Mouse (Mus musculus) liver, embryonic 11.5 days (tissue): Measurements from ENCODE around the gene Mettl21c. TPM values are rescaled to one million over a fixed set of nuclear protein-coding genes. Genes with fewer than 3 reads are reported as not detected.

Experiments used
- ATAC-seq: fragments of 200-750 bp; cut with Nextera tagmentation; replicated peaks from 2 replicates; pipeline ENCODE4 v1.8.0; 2017; ENCODE audit warnings: moderate number of reproducible peaks, mild to moderate bottlenecking, moderate TSS enrichment, moderate library complexity; ENCODE audit not compliant: low FRiP score
- DNase-seq: peaks from one replicate; pipeline ENCODE4 v3.0.0-alpha.2; 2017; ENCODE audit warnings: low spot score
- H3K27ac ChIP-seq: fragments of 300-500 bp; sonication (generic); 2 replicates; pipeline ENCODE4 v1.5.1; 2014; ENCODE audit warnings: mild to moderate bottlenecking, low read depth, low read length, control low read depth
- H3K27me3 ChIP-seq: fragments of 300-500 bp; sonication (generic); replicated peaks from 2 replicates; pipeline ENCODE4 v1.6.1; 2014; ENCODE audit warnings: low read length, mixed read lengths; ENCODE audit not compliant: control insufficient read depth, insufficient read depth
- H3K36me3 ChIP-seq: fragments of 300-500 bp; sonication (generic); 2 replicates; pipeline ENCODE4 v1.6.1; 2014; ENCODE audit warnings: mild to moderate bottlenecking, low read length, moderate library complexity, mixed read lengths; ENCODE audit not compliant: control insufficient read depth, insufficient read depth
- H3K4me1 ChIP-seq: fragments of 300-500 bp; sonication (generic); replicated peaks from 2 replicates; pipeline ENCODE4 v1.6.1; 2014; ENCODE audit warnings: low read length, mixed read lengths; ENCODE audit not compliant: control insufficient read depth, insufficient read depth
- H3K4me2 ChIP-seq: fragments of 300-500 bp; sonication (generic); 2 replicates; pipeline ENCODE4 v1.6.1; 2014; ENCODE audit warnings: mild to moderate bottlenecking, control low read depth, moderate library complexity
- H3K4me3 ChIP-seq: fragments of 300-500 bp; sonication (generic); 2 replicates; pipeline ENCODE4 v1.5.1; 2014; ENCODE audit warnings: low read depth, low read length, control low read depth
- H3K9ac ChIP-seq: fragments of 300-500 bp; sonication (generic); 2 replicates; pipeline ENCODE4 v1.6.1; 2014; ENCODE audit warnings: low read depth, low read length, control low read depth
- H3K9me3 ChIP-seq: fragments of 300-500 bp; sonication (generic); 2 replicates; pipeline ENCODE4 v1.6.1; 2016; ENCODE audit warnings: low read length, inconsistent platforms, mixed read lengths; ENCODE audit not compliant: control insufficient read depth
- WGBS: fragments of 180-500 bp; shearing (Covaris S2); extraction: QIAGEN DNeasy Blood & Tissue Kit; methylation state at CpG from one replicate; pipeline ENCODE4 v1.1.7; 2014; 5-methylcytosine and 5-hydroxymethylcytosine counted together
- polyA plus RNA-seq: library from polyadenylated mRNA; unstranded; fragments of >200 nt; fragmentation: Nextera tagmentation; extraction: Ambion mirVana; gene quantifications from 2 replicates; pipeline ENCODE4 v1.2.1, GENCODE M21; 2014

Gene Mettl21c
- polyA plus RNA-seq, 1 experiment from 2014 or later: 0.04 TPM

DNA sequence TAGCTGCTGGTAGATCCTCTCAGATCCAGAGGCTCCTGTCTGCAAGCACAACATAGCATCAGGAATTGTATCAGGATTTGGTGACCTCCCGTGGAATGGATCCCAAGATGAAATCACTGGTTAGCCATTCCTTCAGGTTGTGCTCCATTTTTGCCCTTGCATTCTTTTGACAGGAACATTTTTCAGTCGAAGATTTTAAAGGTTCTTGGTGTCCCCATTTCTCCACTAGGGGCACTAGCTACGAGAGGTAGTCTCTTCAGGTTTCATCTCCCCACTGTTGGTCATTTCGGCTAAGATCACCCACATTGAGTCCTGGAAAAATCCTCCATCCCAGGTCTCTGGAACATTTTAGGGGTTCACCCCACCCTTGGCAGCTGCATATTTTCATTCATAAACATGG is 53.1 kb downstream of the Mettl21c start:
- Histone ChIP-seq H3K4me2 (no peak overlapping the region), H3K27ac (no peak overlapping the region), H3K27me3 (no peaks in the 10 kb centered on the region), H3K9me3 (no peaks in the 10 kb centered on the region), H3K9ac (no peak overlapping the region), H3K4me1 (no peaks in the 10 kb centered on the region), H3K4me3 (no peak overlapping the region), H3K36me3 (peaks cover 7% of the 10 kb centered on the region; the same call in 1 of the 2 replicates)
- ATAC-seq (no peak), DNase-seq (no peak)
- 85% methylated on average over 4 of the region's 4 CpGs for WGBS

DNA sequence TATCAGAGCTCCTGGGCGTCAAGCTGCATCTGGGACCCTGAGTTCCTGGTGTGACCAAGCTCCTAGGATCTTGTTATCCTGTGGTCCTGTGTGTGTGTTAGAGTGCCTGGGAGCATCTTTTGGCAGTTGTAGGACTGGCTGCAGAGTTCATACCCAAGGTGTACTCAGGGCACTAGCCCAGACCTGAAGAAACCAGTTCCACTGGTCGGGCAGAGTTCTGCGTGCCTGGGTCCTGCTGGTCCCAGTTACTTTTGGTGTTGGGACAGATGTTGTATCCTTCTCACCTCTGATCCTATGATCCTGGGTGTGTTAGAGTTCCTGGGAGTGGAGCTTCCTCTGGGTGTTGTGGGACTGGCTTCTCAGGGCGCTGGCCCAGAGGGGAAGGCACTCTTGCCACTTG is 55.5 kb downstream of the Mettl21c start:
- no peak for ATAC-seq
- no peaks in the 10 kb centered on the region for H3K27me3 ChIP-seq
- H3K4me2 ChIP-seq: no peak overlapping the region
- no peaks in the 10 kb centered on the region for H3K9me3 ChIP-seq
- 94% methylated on average over 4 of the region's 4 CpGs for WGBS
- no peak overlapping the region for H3K27ac ChIP-seq
- no peak overlapping the region for H3K9ac ChIP-seq
- no peak overlapping the region for H3K4me3 ChIP-seq
- peaks cover 7% of the 10 kb centered on the region; the same call in 1 of the 2 replicates for H3K36me3 ChIP-seq
- no peaks in the 10 kb centered on the region for H3K4me1 ChIP-seq
- no peak for DNase-seq

Other genes with a start within 250 kb of the Mettl21c start
- gene Uxs1, start 192.2 kb downstream of the Mettl21c start, polyA plus RNA-seq: 15.3 and 18.0 TPM in 2 replicates
- 59.9 and 68.8 TPM in 2 replicates for gene Tpp2, start 86.4 kb downstream of the Mettl21c start, polyA plus RNA-seq
- 0.09 and 0.21 TPM in 2 replicates for gene Gm8251, start 41.9 kb upstream of the Mettl21c start, polyA plus RNA-seq
- 123 and 133 TPM in 2 replicates for gene Tex30, start 82.4 kb upstream of the Mettl21c start, polyA plus RNA-seq
- gene Kdelc1, start 98.8 kb upstream of the Mettl21c start, polyA plus RNA-seq: 48.8 and 53.8 TPM in 2 replicates
- 13.1 and 13.3 TPM in 2 replicates for gene Bivm, start 98.9 kb upstream of the Mettl21c start, polyA plus RNA-seq
- 15.0 TPM in 2 replicates for gene Ercc5, start 127.7 kb upstream of the Mettl21c start, polyA plus RNA-seq
- not detected in 2 replicates for gene Mettl21e, start 198.9 kb upstream of the Mettl21c start, polyA plus RNA-seq